Mouse (Mus musculus) cerebellum, adult 2 months (tissue): ENCODE measurements at regions not wholly inside any gene's neighbourhood (a gene's known extent, or its start where the extent isn't known, plus 50 kb on each side); places are given as distances from the start of the nearest gene placed in this dataset.

Experiments used
- CTCF ChIP-seq: fragments of 200-500 bp; IDR thresholded peaks from 2 replicates; pipeline ENCODE4 v1.5.1; 2011; ENCODE audit warnings: low read depth, mild to moderate bottlenecking, control low read depth, low read length, moderate library complexity, borderline replicate concordance; ENCODE audit not compliant: insufficient read depth
- POLR2A ChIP-seq: fragments of 200-500 bp; IDR thresholded peaks from 2 replicates; pipeline ENCODE4 v1.6.1; 2011; ENCODE audit warnings: low read length, control low read depth, borderline replicate concordance; ENCODE audit not compliant: insufficient read depth

DNA sequence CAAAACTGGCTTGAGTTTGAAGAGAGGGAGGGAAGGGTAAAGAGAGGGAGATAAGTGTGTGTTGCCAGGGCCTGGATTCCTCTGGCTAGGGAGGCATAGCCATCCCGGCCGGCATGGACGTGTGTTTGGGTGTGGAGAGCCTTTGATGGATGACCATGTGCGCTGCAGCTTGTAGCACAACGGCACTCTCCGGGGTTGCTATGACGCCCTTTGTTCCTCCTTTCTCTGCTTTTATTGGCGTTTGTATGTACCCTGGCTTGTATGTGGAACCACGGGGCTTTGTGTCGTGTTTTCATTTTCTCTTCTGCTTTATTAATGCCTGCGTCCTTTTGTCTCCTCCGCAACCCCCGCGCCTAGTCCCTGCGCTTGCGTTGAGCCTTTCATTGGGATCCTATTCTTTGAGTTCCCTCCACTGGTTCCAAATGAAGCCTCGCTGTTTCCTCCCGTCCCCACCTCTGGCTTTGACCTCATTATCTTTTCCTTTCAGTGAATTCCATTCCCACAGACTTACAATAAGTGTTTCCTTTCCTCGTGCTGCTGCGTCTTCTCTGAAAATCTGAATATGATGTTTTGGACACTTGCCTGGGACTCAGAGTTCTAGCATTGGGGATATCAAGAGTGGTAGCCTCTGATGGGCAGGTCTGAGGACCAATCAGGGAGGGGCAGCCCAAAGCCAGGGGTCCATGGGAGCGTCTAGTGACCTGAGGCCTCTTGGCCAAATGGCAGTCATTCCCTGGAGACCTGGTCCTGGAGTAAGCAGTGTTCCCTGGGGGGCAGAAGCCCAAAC is 289.5 kb downstream of the Gm11011 start:
- TF ChIP-seq CTCF (no peak), POLR2A (no peak)
